Mouse (Mus musculus): ENCODE results near the gene Tmem168. TPM values are rescaled to one million over a fixed set of nuclear protein-coding genes. Genes with fewer than 3 reads are reported as not detected.

The Tmem168 gene
- polyA plus RNA-seq, 1 experiment from 2014 or later, result 24.6 TPM

DNA sequence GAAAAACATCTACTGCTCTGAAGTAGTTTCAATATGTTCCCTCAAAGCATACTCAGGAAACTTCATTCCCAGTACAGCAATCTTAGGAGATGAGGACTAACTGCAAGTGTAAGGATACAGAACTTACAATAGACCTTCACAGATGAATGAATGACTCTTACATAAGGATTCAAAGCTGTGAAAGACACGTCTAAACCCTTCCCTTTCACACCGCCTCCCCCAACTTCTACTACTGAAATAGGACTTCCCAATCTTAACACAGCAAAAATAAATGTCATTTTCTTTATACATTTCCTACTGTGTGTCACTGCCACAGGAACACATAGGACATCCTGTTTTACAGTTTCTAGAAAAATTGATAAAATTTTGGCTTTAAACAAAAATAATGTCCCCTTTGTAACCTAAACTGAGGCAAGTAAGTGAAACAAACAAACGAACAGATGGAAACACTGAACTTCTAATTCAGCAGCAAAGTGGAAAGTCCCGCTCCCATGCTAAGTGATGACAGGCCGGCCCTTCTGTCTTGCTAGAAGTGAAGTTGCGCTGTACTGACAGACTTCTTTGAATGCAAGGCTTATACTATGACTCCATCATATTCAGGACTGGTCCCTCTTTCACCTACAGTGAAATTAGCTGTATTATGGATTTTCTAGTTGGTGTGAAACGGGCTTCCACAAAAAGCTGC, 9.5 kb downstream of the Tmem168 start:
- ATAC-seq (no peak), DNase-seq (ENCODE audit: low spot score) (no peak)
- Histone ChIP-seq H3K4me2 (ENCODE audit: low read length) (no peak overlapping the region), H3K27ac (ENCODE audit: low read depth, low read length) (no peak overlapping the region), H3K36me3 (ENCODE audit: control insufficient read depth, insufficient read depth, low read length) (peaks cover 17% of the 10 kb centered on the region; the same call in 1 of the 2 replicates), H3K27me3 (replicated peaks; ENCODE audit: control insufficient read depth, insufficient read depth, low read length) (no peaks in the 10 kb centered on the region), H3K9ac (ENCODE audit: low read length) (no peak overlapping the region), H3K9me3 (replicated peaks; ENCODE audit: control insufficient read depth, low read length) (no peaks in the 10 kb centered on the region), H3K4me3 (ENCODE audit: low read depth, low read length) (no peak overlapping the region), H3K4me1 (ENCODE audit: control insufficient read depth, insufficient read depth, low read length) (peaks cover 4% of the 10 kb centered on the region; the same call in 1 of the 2 replicates)
- 83% methylated on average over 7 of the region's 7 CpGs for WGBS

DNA sequence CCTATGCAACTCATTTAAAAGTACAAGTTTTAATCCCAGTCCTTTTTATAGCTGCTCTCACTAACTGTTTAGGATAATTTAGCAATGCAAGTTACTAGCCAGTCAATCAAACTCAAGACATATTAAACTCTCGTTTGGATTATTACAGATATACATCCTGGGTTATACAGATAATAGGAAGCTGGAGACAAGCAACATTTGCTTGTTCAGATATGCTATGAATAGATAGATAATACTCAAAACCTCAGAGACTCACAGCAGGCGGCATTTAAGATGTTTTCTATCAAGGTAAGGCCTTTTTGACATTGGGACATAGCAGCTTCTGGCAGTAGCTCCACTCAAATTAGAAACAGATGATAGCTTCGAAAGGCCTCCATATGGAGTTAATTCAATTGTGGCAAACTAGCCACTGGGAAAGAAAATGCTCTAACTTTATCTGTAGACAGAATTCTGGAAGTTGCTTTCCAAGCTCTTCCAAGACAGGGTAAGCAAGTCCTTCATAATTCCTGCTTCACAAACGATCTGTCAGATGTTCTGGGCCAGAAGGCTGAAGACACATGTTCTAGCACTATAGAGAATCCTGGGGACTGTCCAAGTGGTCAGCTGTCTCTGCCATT, 15.1 kb downstream of the Tmem168 start:
- no peak overlapping the region for H3K27ac ChIP-seq (ENCODE audit: low read depth, low read length)
- peaks cover 34% of the 10 kb centered on the region for H3K36me3 ChIP-seq (ENCODE audit: control insufficient read depth, insufficient read depth, low read length)
- no peak overlapping the region for H3K4me2 ChIP-seq (ENCODE audit: low read length)
- no peak overlapping the region for H3K4me3 ChIP-seq (ENCODE audit: low read depth, low read length)
- ATAC-seq (no peak), DNase-seq (ENCODE audit: low spot score) (no peak)
- no peaks in the 10 kb centered on the region for H3K9me3 ChIP-seq (replicated peaks; ENCODE audit: control insufficient read depth, low read length)
- WGBS, result 90% methylated on average over 4 of the region's 4 CpGs
- H3K27me3 ChIP-seq (replicated peaks; ENCODE audit: control insufficient read depth, insufficient read depth, low read length), result no peaks in the 10 kb centered on the region
- H3K9ac ChIP-seq (ENCODE audit: low read length), result no peak overlapping the region
- H3K4me1 ChIP-seq (ENCODE audit: control insufficient read depth, insufficient read depth, low read length), result no peaks in the 10 kb centered on the region

DNA sequence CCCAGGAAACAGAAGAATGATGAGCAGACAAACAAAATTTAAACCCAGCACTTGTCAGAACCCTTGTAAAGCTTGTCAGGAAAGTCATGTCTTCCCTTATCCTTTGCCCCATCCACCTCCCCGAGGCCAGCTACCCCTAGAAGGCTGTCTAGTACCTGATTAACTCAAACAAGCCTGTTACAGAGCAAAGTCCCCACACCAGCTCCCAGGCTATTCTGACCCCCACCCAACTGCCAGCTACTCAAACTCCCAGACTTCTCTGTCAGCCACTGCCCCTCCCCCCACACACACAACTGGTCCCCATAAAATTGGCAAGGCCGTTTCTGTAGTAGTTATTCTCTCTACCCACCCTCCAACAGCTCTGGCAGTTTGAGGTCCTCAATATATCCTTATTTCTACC, 21.3 kb downstream of the Tmem168 start:
- H3K4me2 ChIP-seq (ENCODE audit: low read length), result no peak overlapping the region
- 56% methylated on average over 2 of the region's 2 CpGs for WGBS
- DNase-seq (ENCODE audit: low spot score), result no peak
- H3K9ac ChIP-seq (ENCODE audit: low read length), result no peak overlapping the region
- H3K27ac ChIP-seq (ENCODE audit: low read depth, low read length), result no peak overlapping the region
- no peak overlapping the region for H3K4me3 ChIP-seq (ENCODE audit: low read depth, low read length)
- H3K36me3 ChIP-seq (ENCODE audit: control insufficient read depth, insufficient read depth, low read length), result peaks cover 25% of the 10 kb centered on the region
- no peak for ATAC-seq
- H3K4me1 ChIP-seq (ENCODE audit: control insufficient read depth, insufficient read depth, low read length), result no peaks in the 10 kb centered on the region
- no peaks in the 10 kb centered on the region for H3K27me3 ChIP-seq (replicated peaks; ENCODE audit: control insufficient read depth, insufficient read depth, low read length)
- H3K9me3 ChIP-seq (replicated peaks; ENCODE audit: control insufficient read depth, low read length), result no peaks in the 10 kb centered on the region

DNA sequence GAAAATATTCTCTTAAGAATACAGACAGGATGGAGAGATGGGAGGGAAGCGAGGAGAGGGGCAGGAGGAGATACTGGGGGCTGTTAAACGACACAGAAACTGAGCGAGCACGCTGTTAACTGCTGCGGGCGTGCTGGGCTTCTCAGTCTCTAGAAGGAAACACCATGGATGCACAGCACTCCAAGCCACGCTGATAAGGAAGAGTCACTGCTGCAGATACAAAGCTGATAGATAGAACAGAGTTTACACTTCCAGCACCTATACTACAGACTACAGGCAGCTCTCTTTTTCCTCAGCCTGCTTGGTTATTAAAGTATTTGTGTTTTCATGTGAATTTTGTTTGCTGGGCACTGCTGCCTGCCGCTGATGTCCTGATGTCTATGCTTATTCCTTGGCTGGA, 21.7 kb downstream of the Tmem168 start:
- DNase-seq (ENCODE audit: low spot score), result no peak
- Histone ChIP-seq H3K27me3 (replicated peaks; ENCODE audit: control insufficient read depth, insufficient read depth, low read length) (no peaks in the 10 kb centered on the region), H3K4me1 (ENCODE audit: control insufficient read depth, insufficient read depth, low read length) (no peaks in the 10 kb centered on the region), H3K4me2 (ENCODE audit: low read length) (no peak overlapping the region), H3K4me3 (ENCODE audit: low read depth, low read length) (no peak overlapping the region), H3K9me3 (replicated peaks; ENCODE audit: control insufficient read depth, low read length) (no peaks in the 10 kb centered on the region), H3K36me3 (ENCODE audit: control insufficient read depth, insufficient read depth, low read length) (peaks cover 21% of the 10 kb centered on the region), H3K27ac (ENCODE audit: low read depth, low read length) (no peak overlapping the region), H3K9ac (ENCODE audit: low read length) (no peak overlapping the region)
- no peak for ATAC-seq
- 89% methylated on average over 8 of the region's 8 CpGs for WGBS

DNA sequence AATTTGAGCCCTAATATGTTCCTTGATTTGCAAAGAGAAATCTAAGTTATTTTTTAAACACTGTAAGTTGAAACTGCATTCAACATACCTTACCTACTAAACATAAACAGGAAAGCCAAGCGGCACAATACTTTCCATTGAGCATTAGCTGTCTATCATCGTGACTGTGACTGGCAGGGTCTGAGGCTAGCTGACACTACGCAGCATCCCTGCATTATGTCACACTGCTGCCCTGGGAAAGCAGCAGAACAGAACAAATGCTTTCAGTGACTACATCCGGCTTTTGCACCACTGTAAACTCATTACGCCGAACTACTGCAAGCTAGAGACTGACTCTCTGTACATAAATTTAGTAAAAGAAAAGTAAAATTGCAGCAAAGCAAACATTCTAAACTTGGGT, 23.1 kb downstream of the Tmem168 start:
- no peak for ATAC-seq
- no peak for DNase-seq (ENCODE audit: low spot score)
- H3K9me3 ChIP-seq (replicated peaks; ENCODE audit: control insufficient read depth, low read length), result no peaks in the 10 kb centered on the region
- H3K4me1 ChIP-seq (ENCODE audit: control insufficient read depth, insufficient read depth, low read length), result no peaks in the 10 kb centered on the region
- 88% methylated on average over 6 of the region's 6 CpGs for WGBS
- H3K27me3 ChIP-seq (replicated peaks; ENCODE audit: control insufficient read depth, insufficient read depth, low read length), result no peaks in the 10 kb centered on the region
- H3K36me3 ChIP-seq (ENCODE audit: control insufficient read depth, insufficient read depth, low read length), result peaks cover 17% of the 10 kb centered on the region
- H3K4me2 ChIP-seq (ENCODE audit: low read length), result no peak overlapping the region
- H3K9ac ChIP-seq (ENCODE audit: low read length), result no peak overlapping the region
- no peak overlapping the region for H3K27ac ChIP-seq (ENCODE audit: low read depth, low read length)
- no peak overlapping the region for H3K4me3 ChIP-seq (ENCODE audit: low read depth, low read length)

DNA sequence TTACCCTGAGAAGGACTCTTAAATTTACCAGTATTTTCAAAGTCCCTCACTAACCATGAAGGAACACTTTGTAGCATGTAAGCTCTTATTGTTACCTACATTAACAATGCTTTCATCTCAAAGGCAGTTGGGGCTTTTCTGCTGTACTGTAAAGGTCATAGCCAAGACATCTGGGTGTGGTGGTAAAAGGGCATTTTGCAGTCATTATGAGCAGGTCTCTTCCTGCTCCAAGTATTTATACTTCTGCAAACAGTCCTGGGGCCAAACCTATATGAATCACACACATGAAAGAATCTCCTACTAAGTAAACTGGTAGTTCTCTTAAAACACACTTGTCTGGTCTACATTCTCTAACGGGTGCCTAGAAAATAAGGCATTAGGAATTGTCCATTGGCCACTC, 25.8 kb downstream of the Tmem168 start:
- Histone ChIP-seq H3K4me3 (ENCODE audit: low read depth, low read length) (no peak overlapping the region), H3K9me3 (replicated peaks; ENCODE audit: control insufficient read depth, low read length) (no peaks in the 10 kb centered on the region), H3K9ac (ENCODE audit: low read length) (no peak overlapping the region), H3K4me1 (ENCODE audit: control insufficient read depth, insufficient read depth, low read length) (no peaks in the 10 kb centered on the region), H3K36me3 (ENCODE audit: control insufficient read depth, insufficient read depth, low read length) (peaks cover 12% of the 10 kb centered on the region), H3K27ac (ENCODE audit: low read depth, low read length) (no peak overlapping the region), H3K4me2 (ENCODE audit: low read length) (no peak overlapping the region), H3K27me3 (replicated peaks; ENCODE audit: control insufficient read depth, insufficient read depth, low read length) (no peaks in the 10 kb centered on the region)
- WGBS, result 96% methylated on average over 1 of the region's 1 CpGs
- DNase-seq (ENCODE audit: low spot score) (no peak), ATAC-seq (no peak)

DNA sequence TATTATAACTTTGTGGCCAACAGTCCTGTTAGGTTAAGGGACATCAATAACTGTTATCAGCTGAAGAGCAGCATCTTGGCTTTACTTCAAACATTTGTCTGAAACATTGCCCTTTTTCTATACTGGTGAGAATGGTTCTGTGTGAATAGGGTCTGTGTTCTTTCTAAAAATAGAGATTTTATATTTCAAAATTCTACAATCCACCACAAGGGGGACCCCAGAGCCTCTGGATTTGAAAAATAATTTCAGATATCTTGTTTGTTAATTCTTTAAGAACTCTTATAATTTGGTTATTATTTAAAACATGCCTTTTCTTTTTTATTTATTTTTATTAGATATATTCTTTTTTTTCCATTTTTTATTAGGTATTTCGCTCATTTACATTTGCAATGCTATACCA, 42.2 kb downstream of the Tmem168 start:
- no peak overlapping the region for H3K27ac ChIP-seq (ENCODE audit: low read depth, low read length)
- no peaks in the 10 kb centered on the region for H3K36me3 ChIP-seq (ENCODE audit: control insufficient read depth, insufficient read depth, low read length)
- no peak for ATAC-seq
- DNase-seq (ENCODE audit: low spot score), result peak; percentile 23
- H3K9ac ChIP-seq (ENCODE audit: low read length), result no peak overlapping the region
- 90% methylated on average over 1 of the region's 1 CpGs for WGBS
- H3K4me2 ChIP-seq (ENCODE audit: low read length), result no peak overlapping the region
- H3K27me3 ChIP-seq (replicated peaks; ENCODE audit: control insufficient read depth, insufficient read depth, low read length), result no peaks in the 10 kb centered on the region
- H3K4me1 ChIP-seq (ENCODE audit: control insufficient read depth, insufficient read depth, low read length), result no peaks in the 10 kb centered on the region
- H3K4me3 ChIP-seq (ENCODE audit: low read depth, low read length), result no peak overlapping the region
- H3K9me3 ChIP-seq (replicated peaks; ENCODE audit: control insufficient read depth, low read length), result no peaks in the 10 kb centered on the region

DNA sequence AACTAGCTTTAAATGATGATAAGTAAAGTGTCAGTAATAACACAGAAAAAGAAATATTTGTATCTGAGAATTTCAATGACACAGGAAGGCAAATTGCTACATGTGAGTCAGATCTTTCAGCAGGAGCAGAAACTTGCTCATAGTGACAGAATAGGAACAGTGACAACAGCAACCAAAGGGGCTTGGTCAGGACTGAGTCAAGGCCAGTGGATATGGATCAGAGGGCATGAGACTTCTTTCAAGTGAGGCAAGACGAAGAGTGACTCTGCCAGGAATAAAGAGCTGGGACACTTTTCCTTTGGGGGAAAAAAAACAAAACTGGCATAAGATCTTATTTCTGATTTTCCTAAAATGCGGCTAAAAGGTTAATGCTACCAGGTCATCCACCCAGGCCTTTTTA, 52.6 kb downstream of the Tmem168 start:
- DNase-seq (ENCODE audit: low spot score) (no peak), ATAC-seq (no peak)
- no peak overlapping the region for H3K9ac ChIP-seq (ENCODE audit: low read length)
- no peak overlapping the region for H3K4me3 ChIP-seq (ENCODE audit: low read depth, low read length)
- no peaks in the 10 kb centered on the region for H3K36me3 ChIP-seq (ENCODE audit: control insufficient read depth, insufficient read depth, low read length)
- no peaks in the 10 kb centered on the region for H3K4me1 ChIP-seq (ENCODE audit: control insufficient read depth, insufficient read depth, low read length)
- no peaks in the 10 kb centered on the region for H3K27me3 ChIP-seq (replicated peaks; ENCODE audit: control insufficient read depth, insufficient read depth, low read length)
- H3K9me3 ChIP-seq (replicated peaks; ENCODE audit: control insufficient read depth, low read length), result no peaks in the 10 kb centered on the region
- no peak overlapping the region for H3K4me2 ChIP-seq (ENCODE audit: low read length)
- WGBS, result 85% methylated on average over 2 of the region's 2 CpGs
- H3K27ac ChIP-seq (ENCODE audit: low read depth, low read length), result no peak overlapping the region

DNA sequence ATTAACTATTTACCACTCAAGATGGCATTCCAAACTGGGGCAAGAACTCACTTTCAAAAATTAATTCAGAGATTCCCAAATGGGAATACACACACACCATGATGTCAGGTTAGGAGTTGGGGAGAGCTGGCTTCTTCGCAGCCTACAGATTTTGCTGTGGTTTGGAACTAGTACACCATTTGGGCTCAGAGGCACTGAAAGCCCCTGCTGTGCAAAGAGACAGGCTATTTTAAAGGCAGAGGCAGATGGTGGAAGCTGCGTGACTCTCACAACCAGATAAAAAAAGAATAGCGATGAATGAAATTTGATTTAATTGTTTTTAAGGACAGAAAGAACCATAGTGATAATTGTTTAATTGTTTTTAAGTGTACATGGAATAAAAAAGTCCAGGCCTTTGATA, 66.1 kb downstream of the Tmem168 start:
- Histone ChIP-seq H3K4me3 (ENCODE audit: low read depth, low read length) (no peak overlapping the region), H3K27ac (ENCODE audit: low read depth, low read length) (no peak overlapping the region), H3K9me3 (replicated peaks; ENCODE audit: control insufficient read depth, low read length) (no peaks in the 10 kb centered on the region), H3K4me2 (ENCODE audit: low read length) (no peak overlapping the region), H3K36me3 (ENCODE audit: control insufficient read depth, insufficient read depth, low read length) (no peaks in the 10 kb centered on the region), H3K9ac (ENCODE audit: low read length) (no peak overlapping the region), H3K27me3 (replicated peaks; ENCODE audit: control insufficient read depth, insufficient read depth, low read length) (no peaks in the 10 kb centered on the region), H3K4me1 (ENCODE audit: control insufficient read depth, insufficient read depth, low read length) (no peaks in the 10 kb centered on the region)
- DNase-seq (ENCODE audit: low spot score) (no peak), ATAC-seq (no peak)
- WGBS, result 75% methylated on average over 3 of the region's 3 CpGs
